Mouse (Mus musculus): ENCODE results near the gene Gm2075.
"Not testable (repeated sequence)": the region's sequence is repeated elsewhere in the genome, so short reads cannot be mapped to it uniquely, and the experiment has no call there.

The Gm2075 gene

DNA sequence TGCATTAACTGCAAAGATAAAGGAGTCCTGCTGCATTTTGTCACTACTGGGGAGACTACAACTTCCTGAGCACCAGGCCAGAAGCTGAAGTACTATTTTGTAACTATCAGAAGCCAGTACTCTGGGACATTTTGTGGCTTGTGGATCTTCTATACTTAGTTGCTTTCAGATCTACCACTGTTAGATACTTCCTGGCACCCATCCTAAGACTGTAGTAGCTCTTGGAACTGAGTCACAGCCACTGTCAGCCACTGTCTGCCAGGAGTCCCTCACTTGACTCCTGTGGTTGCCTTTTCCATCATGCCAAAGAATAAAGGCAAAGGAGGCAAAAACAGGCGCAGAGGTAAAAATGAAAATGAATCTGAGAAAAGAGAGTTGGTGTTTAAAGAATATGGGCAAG lies at the start of gene Gm2075:
Gm2075 (plus strand) TSS at position 301 of the 400 bp plus-strand sequence.
- not testable (repeated sequence) for DNase-seq (ENCODE audit: low read depth in 2 of 2, low spot score in 2 of 2)

GRCm38 (mm10) chr12:87984000-87984399 lies 27.6 kb upstream of the Gm2075 start:
- DNase-seq (ENCODE audit: low read depth in 2 of 2, low spot score in 2 of 2): not testable (repeated sequence)

- DNase-seq (ENCODE audit: low read depth in 2 of 2, low spot score in 2 of 2): not testable (repeated sequence)
Observed at GRCm38 (mm10) chr12:88004118-88004517, 7.5 kb upstream of the Gm2075 start.

DNA sequence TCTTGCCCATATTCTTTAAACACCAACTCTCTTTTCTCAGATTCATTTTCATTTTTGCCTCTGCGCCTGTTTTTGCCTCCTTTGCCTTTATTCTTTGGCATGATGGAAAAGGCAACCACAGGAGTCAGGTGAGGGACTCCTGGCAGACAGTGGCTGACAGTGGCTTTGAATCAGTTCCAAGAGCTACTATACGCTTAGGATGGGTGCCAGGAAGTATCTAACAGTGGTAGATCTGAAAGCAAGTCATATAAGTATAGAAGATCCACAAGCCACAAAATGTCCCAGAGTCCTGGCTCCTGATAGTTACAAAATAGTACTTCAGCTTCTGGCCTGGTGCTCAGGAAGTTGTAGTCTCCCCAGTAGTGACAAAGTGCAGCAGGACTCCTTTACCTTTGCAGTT lies 7.0 kb downstream of the Gm2075 start, which contains the start of gene Gm6803:
Gm6803 (minus strand) TSS at position 101 of the 400 bp plus-strand sequence.
- not testable (repeated sequence) for DNase-seq (ENCODE audit: low read depth in 2 of 2, low spot score in 2 of 2)

DNA sequence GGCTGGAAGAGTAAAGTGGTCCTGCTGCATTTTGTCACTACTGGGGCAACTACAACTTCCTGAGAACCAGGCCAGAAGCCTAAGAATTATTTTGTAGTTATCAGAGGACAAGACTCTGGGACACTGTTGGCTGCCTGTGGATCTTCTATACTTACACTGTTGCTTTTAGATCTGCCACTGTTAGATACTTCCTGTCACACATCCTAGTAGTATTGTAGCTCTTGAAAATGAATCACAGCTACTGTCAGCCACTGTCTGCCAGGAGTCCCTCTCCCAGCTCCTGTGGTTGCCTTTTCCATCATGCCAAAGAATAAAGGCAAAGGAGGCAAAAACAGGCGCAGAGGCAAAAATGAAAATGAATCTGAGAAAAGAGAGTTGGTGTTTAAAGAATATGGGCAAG lies 15.1 kb downstream of the Gm2075 start, which contains the start of gene Gm2056:
Gm2056 (plus strand) TSS at position 301 of the 400 bp plus-strand sequence.
- DNase-seq (ENCODE audit: low read depth in 2 of 2, low spot score in 2 of 2): not testable (repeated sequence)

DNA sequence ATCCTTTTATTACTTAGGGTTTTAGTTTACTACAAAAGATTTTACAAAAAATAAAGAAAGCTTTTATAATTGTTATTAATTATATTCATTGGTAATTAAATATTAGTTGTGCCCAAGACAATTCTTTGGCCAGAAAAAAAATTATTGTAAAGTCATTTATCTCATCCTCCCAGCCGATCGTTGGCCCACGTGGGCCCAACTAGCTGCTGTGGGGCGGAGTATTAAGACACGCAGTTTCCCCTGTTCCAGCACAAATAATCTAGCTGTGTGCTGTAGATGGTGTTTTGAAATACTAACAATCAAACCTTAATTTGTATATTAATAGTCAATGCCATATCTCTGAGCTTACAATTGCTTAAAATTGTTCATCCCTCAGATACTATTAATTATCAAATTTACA lies 20.6 kb downstream of the Gm2075 start:
- not testable (repeated sequence) for DNase-seq (ENCODE audit: low read depth in 2 of 2, low spot score in 2 of 2)

DNA sequence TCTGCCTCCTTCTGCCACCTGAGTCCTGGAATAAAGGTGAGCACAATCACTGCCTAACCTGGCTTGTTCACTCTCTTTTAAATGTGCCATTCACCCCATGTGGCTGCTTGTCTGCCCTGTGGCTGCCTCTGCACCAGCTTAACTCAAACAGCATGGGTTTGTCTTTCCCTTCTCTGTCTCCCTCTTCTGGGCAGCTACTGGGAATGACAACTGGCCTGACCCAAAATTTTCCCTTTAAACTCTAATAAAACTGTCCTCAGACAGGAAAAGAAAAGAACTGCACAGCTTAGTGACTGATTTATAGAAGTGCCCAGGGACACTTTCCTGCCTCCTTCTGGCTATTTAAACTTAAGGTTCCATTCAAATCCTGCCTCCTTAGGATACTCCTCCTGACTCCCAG lies 27.4 kb downstream of the Gm2075 start:
- not testable (repeated sequence) for DNase-seq (ENCODE audit: low read depth in 2 of 2, low spot score in 2 of 2)

DNA sequence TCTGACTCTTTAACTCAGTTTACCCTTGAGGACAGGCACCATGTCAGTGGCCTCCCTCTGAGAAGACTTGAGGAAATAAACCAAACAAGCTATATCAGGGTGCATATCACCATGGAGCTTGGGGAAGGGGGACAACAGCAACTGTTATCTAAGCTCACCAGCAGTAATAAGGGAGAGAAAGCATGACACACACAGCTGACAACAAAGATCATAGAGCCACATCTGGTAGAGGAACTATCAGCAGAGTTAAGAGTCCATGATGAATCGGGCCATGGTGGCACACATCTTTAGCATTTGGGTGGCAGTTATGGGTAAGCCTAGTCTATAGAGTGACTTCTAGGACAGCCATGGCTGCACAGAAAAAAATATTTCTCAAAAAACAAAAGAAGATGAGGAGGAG lies 28.1 kb downstream of the Gm2075 start:
- not testable (repeated sequence) for DNase-seq (ENCODE audit: low read depth in 2 of 2, low spot score in 2 of 2)

GRCm38 (mm10) chr12:88045226-88045625 lies 33.6 kb downstream of the Gm2075 start:
- DNase-seq (ENCODE audit: low read depth in 2 of 2, low spot score in 2 of 2): not testable (repeated sequence)
